Mouse (Mus musculus) CH12.LX (cell line): Measurements from ENCODE around the gene Gm49354.

Experiments
- CTCF ChIP-seq, 2 experiments: IDR thresholded peaks in 1 of 2; conservative IDR thresholded peaks in 1 of 2; 2 replicates each; pipeline ENCODE4 v1.5.1; 2011 to 2012; ENCODE audit warnings: low read depth in 2 of 2, low read length in 2 of 2, improper control_type of control experiment in 1 of 2, inconsistent platforms in 1 of 2, mild to moderate bottlenecking in 1 of 2, moderate library complexity in 1 of 2
- EP300 ChIP-seq: IDR thresholded peaks from 2 replicates; pipeline ENCODE4 v1.6.1; 2011; ENCODE audit warnings: low read length, improper control_type of control experiment
- GABPA ChIP-seq: IDR thresholded peaks from 2 replicates; pipeline ENCODE4 v1.6.1; 2012; ENCODE audit warnings: low read depth, low read length, improper control_type of control experiment, inconsistent platforms; ENCODE audit not compliant: insufficient replicate concordance
- MAFK ChIP-seq: IDR thresholded peaks from 2 replicates; pipeline ENCODE4 v1.6.1; 2011; ENCODE audit warnings: low read length, improper control_type of control experiment; ENCODE audit not compliant: insufficient replicate concordance
- NELFE ChIP-seq: IDR thresholded peaks from 2 replicates; pipeline ENCODE4 v1.6.1; 2011; ENCODE audit warnings: low read depth, low read length, improper control_type of control experiment
- POLR2A ChIP-seq: IDR thresholded peaks from 2 replicates; pipeline ENCODE4 v1.6.1; 2011; ENCODE audit warnings: low read depth, mild to moderate bottlenecking, improper control_type of control experiment, low read length
- POLR2AphosphoS2 ChIP-seq: IDR thresholded peaks from 2 replicates; pipeline ENCODE4 v1.6.1; 2011; ENCODE audit warnings: low read depth, low read length, improper control_type of control experiment
- RAD21 ChIP-seq: IDR thresholded peaks from 2 replicates; pipeline ENCODE4 v1.6.1; 2011; ENCODE audit warnings: low read depth, mild to moderate bottlenecking, low read length, improper control_type of control experiment, moderate library complexity
- RCOR1 ChIP-seq: conservative IDR thresholded peaks from 2 replicates; pipeline ENCODE4 v1.6.1; 2012; ENCODE audit warnings: low read depth, mild to moderate bottlenecking, inconsistent platforms, low read length, improper control_type of control experiment
- USF1 ChIP-seq: IDR thresholded peaks from 2 replicates; pipeline ENCODE4 v1.6.1; 2014; ENCODE audit warnings: low read depth, mild to moderate bottlenecking, inconsistent platforms, low read length, improper control_type of control experiment
- ZMIZ1 ChIP-seq: IDR thresholded peaks from 2 replicates; pipeline ENCODE4 v1.6.1; 2012; ENCODE audit warnings: low read depth, mild to moderate bottlenecking, inconsistent platforms, low read length, improper control_type of control experiment

DNA sequence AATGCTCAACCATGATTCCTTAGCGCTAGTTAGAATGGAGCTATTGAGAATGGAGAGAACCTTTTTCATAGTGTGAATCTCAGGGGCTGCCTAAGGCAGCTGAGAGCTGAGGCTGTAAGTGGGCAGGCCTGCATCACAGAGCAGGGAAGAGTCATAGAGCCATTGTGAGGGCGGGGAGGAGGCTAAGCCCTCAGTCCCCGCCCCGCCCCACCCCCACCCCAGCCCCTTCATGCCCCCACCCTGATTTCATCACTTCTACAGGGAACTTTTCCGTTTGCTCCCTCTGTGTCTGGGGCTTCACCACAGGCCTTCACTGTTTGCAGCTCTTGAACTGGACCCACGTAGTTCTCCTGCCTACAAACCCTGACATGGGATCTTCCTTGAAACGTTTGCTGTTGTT is 50.4 kb downstream of the Gm49354 start, which contains the start of gene Spata31d1d:
- TF ChIP-seq RAD21 (no peak), ZMIZ1 (no peak), GABPA (no peak), POLR2A (no peak), MAFK (no peak), CTCF (conservative IDR thresholded peaks at IDR 0.05 in 1 of 2, IDR thresholded peaks at IDR 0.05 in 1 of 2; ENCODE audit: low read depth in 2 of 2, low read length in 2 of 2) (no peak), NELFE (no peak), USF1 (no peak), EP300 (no peak), POLR2AphosphoS2 (no peak), RCOR1 (no peak)
